Mouse (Mus musculus) intestine, postnatal 0 days (tissue): Measurements from ENCODE around the gene Tatdn2. TPM values are rescaled to one million over a fixed set of nuclear protein-coding genes. Genes with fewer than 3 reads are reported as not detected.

Source experiments
- ATAC-seq: fragments of 200-750 bp; cut with Nextera tagmentation; 2 replicates; pipeline ENCODE4 v1.8.0; 2017; ENCODE audit warnings: mild to moderate bottlenecking, moderate TSS enrichment, moderate library complexity
- H3K27ac ChIP-seq: fragments of 300-500 bp; sonication (generic); 2 replicates; pipeline ENCODE4 v1.5.1; 2014; ENCODE audit warnings: mild to moderate bottlenecking, low read depth, low read length, moderate library complexity
- H3K27me3 ChIP-seq: fragments of 300-500 bp; sonication (generic); replicated peaks from 2 replicates; pipeline ENCODE4 v1.6.1; 2014; ENCODE audit warnings: low read length, mixed read lengths; ENCODE audit not compliant: control insufficient read depth, insufficient read depth
- H3K36me3 ChIP-seq: fragments of 300-500 bp; sonication (generic); 2 replicates; pipeline ENCODE4 v1.6.1; 2014; ENCODE audit warnings: mild to moderate bottlenecking, moderate library complexity; ENCODE audit not compliant: control insufficient read depth, insufficient read depth
- H3K4me1 ChIP-seq: fragments of 300-500 bp; sonication (generic); replicated peaks from 2 replicates; pipeline ENCODE4 v1.6.1; 2014; ENCODE audit warnings: antibody characterized with exemption, low read length, mixed read lengths; ENCODE audit not compliant: control insufficient read depth, insufficient read depth
- H3K4me2 ChIP-seq: fragments of 300-500 bp; sonication (generic); replicated peaks from 2 replicates; pipeline ENCODE4 v1.6.1; 2014; ENCODE audit warnings: low read depth, mild to moderate bottlenecking, moderate library complexity
- H3K4me3 ChIP-seq: fragments of 300-500 bp; sonication (generic); 2 replicates; pipeline ENCODE4 v1.5.1; 2014; ENCODE audit warnings: low read depth, low read length
- H3K9ac ChIP-seq: fragments of 300-500 bp; sonication (generic); 2 replicates; pipeline ENCODE4 v1.6.1; 2014; ENCODE audit warnings: mild to moderate bottlenecking, low read depth, low read length
- H3K9me3 ChIP-seq: fragments of 300-500 bp; sonication (generic); 2 replicates; pipeline ENCODE4 v1.6.1; 2016; ENCODE audit warnings: mixed run types; ENCODE audit not compliant: control insufficient read depth
- CTCF ChIP-seq: sonication (generic); IDR thresholded peaks from 2 replicates; pipeline ENCODE4 v1.5.1; 2016; ENCODE audit warnings: low read depth, mild to moderate bottlenecking, control low read depth, antibody characterized with exemption, moderate library complexity
- WGBS: fragments of 180-500 bp; shearing (Covaris S2); extraction: QIAGEN DNeasy Blood & Tissue Kit; methylation state at CpG from one replicate; pipeline ENCODE4 v1.1.7; 2014; 5-methylcytosine and 5-hydroxymethylcytosine counted together
- polyA plus RNA-seq: library from polyadenylated mRNA; unstranded; fragments of >200 nt; fragmentation: Nextera tagmentation; extraction: Ambion mirVana; gene quantifications from 2 replicates; pipeline ENCODE4 v1.2.1, GENCODE M21; 2015

Tatdn2 gene
- polyA plus RNA-seq, 1 experiment from 2014 or later: 1.1 TPM

DNA sequence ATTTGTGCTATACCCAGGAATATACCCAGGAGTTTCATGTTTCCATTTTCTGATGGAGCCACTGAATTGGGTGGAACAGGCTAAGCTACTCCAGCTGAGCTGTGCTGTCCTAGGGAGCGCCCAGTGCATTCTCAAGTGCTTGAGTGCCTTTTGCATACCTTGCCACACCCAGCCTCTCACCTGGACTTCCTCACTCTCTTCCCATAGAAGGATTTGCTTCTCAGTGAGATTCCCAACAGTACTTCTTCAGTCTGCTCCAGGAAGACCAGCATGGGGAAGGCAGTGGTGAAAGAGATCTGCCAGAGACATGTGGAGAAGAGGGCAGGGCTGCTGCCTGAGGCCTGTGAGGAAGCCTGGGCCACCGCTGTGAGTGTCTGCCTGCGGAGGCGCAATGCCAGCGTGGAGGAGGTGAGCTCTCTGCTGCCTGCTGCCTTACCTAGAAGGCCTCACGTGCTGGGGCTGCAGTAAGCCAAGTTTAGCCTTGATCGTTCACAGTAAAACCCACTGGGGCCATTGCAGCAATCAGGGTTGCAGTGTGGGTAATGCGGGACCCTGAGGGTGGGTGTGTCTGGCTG, 10.2 kb upstream of the Tatdn2 start:
- H3K27ac ChIP-seq: peak overlapping the region; percentile 35
- no peak overlapping the region for H3K9ac ChIP-seq
- no peaks in the 10 kb centered on the region for H3K9me3 ChIP-seq
- H3K4me1 ChIP-seq: peaks cover 4% of the 10 kb centered on the region
- ATAC-seq: no peak
- H3K4me3 ChIP-seq: no peak overlapping the region
- 33% methylated on average over 8 of the region's 8 CpGs for WGBS
- H3K36me3 ChIP-seq: peaks cover 18% of the 10 kb centered on the region; the same call in 1 of the 2 replicates
- TF ChIP-seq CTCF: peak; percentile 42
- no peaks in the 10 kb centered on the region for H3K27me3 ChIP-seq
- no peak overlapping the region; the same call in 1 of the 2 replicates for H3K4me2 ChIP-seq

DNA sequence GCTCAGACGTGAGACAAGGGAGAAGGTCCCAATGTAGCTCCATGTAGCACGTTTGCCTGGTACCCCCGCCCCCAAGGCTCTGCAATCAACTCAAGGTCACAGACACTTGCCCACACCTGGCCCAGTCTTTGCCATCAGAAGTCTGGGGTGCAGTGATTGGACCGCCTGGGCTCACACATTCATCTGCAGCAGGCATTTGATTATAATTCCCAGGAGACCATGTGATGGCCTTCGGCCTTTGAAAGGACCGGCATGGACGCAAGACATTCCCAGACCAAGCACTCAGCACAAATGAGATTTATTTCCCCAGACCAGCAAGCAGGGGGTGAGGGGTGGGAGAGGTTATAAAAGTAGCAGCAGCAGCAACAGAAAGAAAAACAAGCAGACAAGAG, 6.8 kb upstream of the Tatdn2 start:
- ATAC-seq: peak; percentile 32
- peak overlapping the region; percentile 89 for H3K27ac ChIP-seq
- no peak overlapping the region for H3K9ac ChIP-seq
- H3K27me3 ChIP-seq: no peaks in the 10 kb centered on the region
- H3K9me3 ChIP-seq: no peaks in the 10 kb centered on the region
- H3K4me2 ChIP-seq: peak overlapping the region; percentile 57
- H3K4me1 ChIP-seq: peaks cover 4% of the 10 kb centered on the region
- no peak for TF ChIP-seq CTCF
- no peak overlapping the region for H3K4me3 ChIP-seq
- WGBS: 6% methylated on average over 7 of the region's 7 CpGs
- peaks cover 35% of the 10 kb centered on the region for H3K36me3 ChIP-seq

DNA sequence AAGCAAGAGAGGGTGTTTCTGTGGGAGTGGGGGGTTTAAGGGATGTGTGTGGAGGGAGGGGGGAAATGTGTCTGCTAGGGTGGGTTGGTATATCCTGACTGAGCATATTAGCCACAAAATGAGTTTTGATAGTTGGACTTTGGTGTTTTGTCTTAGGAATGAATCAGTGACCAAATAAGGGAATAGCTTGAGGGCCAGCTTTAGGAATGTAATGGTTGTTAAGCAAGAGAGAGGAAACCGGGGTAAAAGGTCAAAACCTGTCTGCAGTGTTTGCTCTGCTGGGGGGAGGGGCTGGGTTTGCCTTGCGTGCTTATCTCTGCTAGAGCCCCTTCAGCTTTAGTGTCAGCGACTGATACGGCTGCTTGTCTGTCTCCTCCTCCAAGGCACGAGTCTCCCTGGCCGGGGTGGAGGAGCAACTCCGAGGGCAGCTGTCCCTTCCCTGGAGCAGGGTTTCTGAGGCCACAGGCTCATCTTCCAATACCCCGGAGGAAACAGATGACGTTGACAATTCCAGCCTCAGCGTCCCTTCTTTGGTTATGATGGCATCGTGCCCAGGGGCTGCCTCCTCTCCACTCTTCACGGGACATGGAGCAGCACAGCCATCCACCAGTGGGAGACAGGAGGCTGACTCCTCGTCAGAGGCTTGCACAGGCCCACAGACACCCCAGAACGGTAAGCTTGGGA, 6.3 kb upstream of the Tatdn2 start:
- 0 out of 2 replicates have a peak overlapping the region, but pooled peaks have one; percentile 11 for H3K4me3 ChIP-seq
- peaks cover 4% of the 10 kb centered on the region for H3K4me1 ChIP-seq
- H3K9ac ChIP-seq: peak overlapping the region; percentile 24; the same call in 1 of the 2 replicates
- no peaks in the 10 kb centered on the region for H3K27me3 ChIP-seq
- H3K27ac ChIP-seq: peak overlapping the region; percentile 89
- TF ChIP-seq CTCF: peak; percentile 27
- peak; percentile 86 for ATAC-seq
- WGBS: 1% methylated on average over 14 of the region's 14 CpGs
- H3K4me2 ChIP-seq: peak overlapping the region; percentile 57
- H3K9me3 ChIP-seq: no peaks in the 10 kb centered on the region
- peaks cover 29% of the 10 kb centered on the region for H3K36me3 ChIP-seq

DNA sequence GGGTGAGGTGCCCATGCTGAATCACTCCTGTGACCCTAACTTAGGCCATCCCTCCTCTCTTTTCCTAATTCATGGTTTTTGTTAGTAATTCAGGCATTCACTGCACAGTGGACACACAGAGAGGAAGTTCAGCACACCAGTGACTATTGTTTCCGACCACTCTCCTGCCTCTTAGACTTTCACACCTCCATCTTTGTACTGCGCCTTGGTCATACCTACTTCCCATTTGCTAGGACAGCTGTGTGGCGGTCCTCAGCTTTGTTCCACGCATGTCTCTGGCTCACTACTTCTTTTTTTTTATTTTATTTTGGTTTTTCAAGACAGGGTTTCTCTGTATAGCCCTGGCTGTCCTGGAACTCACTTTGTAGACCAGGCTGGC, 5.8 kb upstream of the Tatdn2 start:
- peak overlapping the region; percentile 89 for H3K27ac ChIP-seq
- WGBS: 55% methylated on average over 4 of the region's 4 CpGs
- no peak for ATAC-seq
- TF ChIP-seq CTCF: no peak
- peaks cover 4% of the 10 kb centered on the region for H3K4me1 ChIP-seq
- H3K9me3 ChIP-seq: no peaks in the 10 kb centered on the region
- H3K27me3 ChIP-seq: no peaks in the 10 kb centered on the region
- H3K4me3 ChIP-seq: 0 out of 2 replicates have a peak overlapping the region, but pooled peaks have one; percentile 11
- H3K36me3 ChIP-seq: peaks cover 26% of the 10 kb centered on the region
- peak overlapping the region; percentile 24; the same call in 1 of the 2 replicates for H3K9ac ChIP-seq
- H3K4me2 ChIP-seq: peak overlapping the region; percentile 57

DNA sequence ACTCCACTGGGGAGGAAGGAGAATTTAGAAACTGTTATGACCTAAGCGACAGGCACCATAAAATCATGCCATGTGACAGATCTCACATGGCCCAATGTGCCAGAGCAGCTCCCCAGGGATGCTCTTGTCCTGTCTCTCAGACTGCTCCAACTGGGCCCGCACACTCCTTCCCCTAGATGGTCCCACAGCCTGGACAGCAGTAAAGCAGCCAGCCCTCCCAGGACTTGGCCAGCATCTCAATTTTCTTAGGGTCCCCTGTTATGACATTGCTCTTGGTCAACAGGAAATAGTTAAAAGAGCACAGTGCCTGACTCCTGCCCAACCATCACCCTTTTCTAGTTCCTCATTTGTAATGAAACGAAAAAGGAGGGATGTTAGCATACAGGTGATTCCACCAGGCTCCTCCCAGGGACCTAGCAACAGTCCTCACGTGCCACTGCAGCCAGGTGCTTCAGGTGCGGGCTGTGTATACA, 4.2 kb upstream of the Tatdn2 start:
- peaks cover 17% of the 10 kb centered on the region for H3K36me3 ChIP-seq
- no peak overlapping the region for H3K9ac ChIP-seq
- WGBS: 56% methylated on average over 5 of the region's 5 CpGs
- H3K27me3 ChIP-seq: no peaks in the 10 kb centered on the region
- peaks cover 4% of the 10 kb centered on the region for H3K4me1 ChIP-seq
- H3K9me3 ChIP-seq: no peaks in the 10 kb centered on the region
- TF ChIP-seq CTCF: no peak
- no peak overlapping the region for H3K4me3 ChIP-seq
- no peak overlapping the region for H3K4me2 ChIP-seq
- no peak for ATAC-seq
- H3K27ac ChIP-seq: no peak overlapping the region

DNA sequence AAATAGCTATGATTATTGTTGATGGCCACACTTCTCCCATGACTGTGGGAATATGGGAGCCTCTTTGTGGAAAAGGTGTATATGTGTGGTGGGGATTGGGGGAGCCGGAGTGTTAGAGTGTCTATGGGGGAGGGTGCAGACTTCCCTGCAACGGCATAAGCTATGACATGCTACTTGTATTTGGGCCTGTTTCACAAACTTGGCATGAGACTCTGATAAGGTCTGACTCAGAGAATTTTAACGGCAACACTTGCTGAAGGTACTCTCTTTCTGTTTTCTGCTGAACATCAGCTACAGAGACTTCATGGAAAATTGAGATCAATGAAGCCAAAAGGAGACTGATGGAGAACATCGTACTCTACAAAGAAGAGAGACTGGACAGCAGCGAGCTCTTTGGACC, 3.5 kb upstream of the Tatdn2 start:
- peaks cover 4% of the 10 kb centered on the region for H3K4me1 ChIP-seq
- no peak for ATAC-seq
- peaks cover 17% of the 10 kb centered on the region for H3K36me3 ChIP-seq
- H3K4me3 ChIP-seq: no peak overlapping the region
- no peak for TF ChIP-seq CTCF
- no peak overlapping the region for H3K27ac ChIP-seq
- WGBS: 85% methylated on average over 5 of the region's 5 CpGs
- no peak overlapping the region for H3K9ac ChIP-seq
- H3K9me3 ChIP-seq: no peaks in the 10 kb centered on the region
- no peaks in the 10 kb centered on the region for H3K27me3 ChIP-seq
- no peak overlapping the region for H3K4me2 ChIP-seq
